Mouse (Mus musculus) MEL (cell line): ENCODE data around the gene Tspan32.

ENCODE experiments used
- CHD2 ChIP-seq: IDR thresholded peaks from 2 replicates; pipeline ENCODE4 v1.6.1; 2011; ENCODE audit warnings: low read length, improper control_type of control experiment
- CTCF ChIP-seq, 3 experiments: IDR thresholded peaks in 2 of 3; conservative IDR thresholded peaks in 1 of 3; 2 replicates each; pipeline ENCODE4 v1.5.1; 2011 to 2012; ENCODE audit warnings: low read length in 3 of 3, low read depth in 2 of 3, mild to moderate bottlenecking in 2 of 3, improper control_type of control experiment in 1 of 3, inconsistent platforms in 1 of 3, mixed read lengths in 1 of 3, moderate library complexity in 1 of 3; ENCODE audit not compliant: control insufficient read depth in 1 of 3, insufficient read depth in 1 of 3, poor library complexity in 1 of 3, severe bottlenecking in 1 of 3
- GATA1 ChIP-seq: IDR thresholded peaks from 2 replicates; pipeline ENCODE4 v1.6.1; 2011; ENCODE audit warnings: low read depth, low read length, improper control_type of control experiment
- KAT2A ChIP-seq: conservative IDR thresholded peaks from 2 replicates; pipeline ENCODE4 v1.6.1; 2012; ENCODE audit warnings: low read depth, low read length, improper control_type of control experiment, inconsistent platforms
- MYB ChIP-seq: IDR thresholded peaks from 2 replicates; pipeline ENCODE4 v1.6.1; 2011; ENCODE audit warnings: mild to moderate bottlenecking, low read depth, low read length, improper control_type of control experiment
- SIN3A ChIP-seq: IDR thresholded peaks from 2 replicates; pipeline ENCODE4 v1.6.1; 2012; ENCODE audit warnings: low read length, improper control_type of control experiment, inconsistent platforms

GRCm38 (mm10) chr7:143004727-143005343, at the start of gene Tspan32:
- TF ChIP-seq CTCF (IDR thresholded peaks at IDR 0.05 in 2 of 3, conservative IDR thresholded peaks at IDR 0.05 in 1 of 3; ENCODE audit: control insufficient read depth in 1 of 3, insufficient read depth in 1 of 3, low read depth in 2 of 3, low read length in 3 of 3, poor library complexity in 1 of 3, severe bottlenecking in 1 of 3) (no peak), CHD2 (peak; percentile 60), GATA1 (no peak), SIN3A (peak; percentile 94), KAT2A (peak; percentile 34; the same call in 1 of the 2 replicates), MYB (peak; percentile 71)
